Mouse (Mus musculus): Measurements from ENCODE around the gene Ttc34. TPM values are rescaled to one million over a fixed set of nuclear protein-coding genes. Genes with fewer than 3 reads are reported as not detected.
A peak's percentile ranks its signal among the peaks of the same experiment; 100 is the strongest.

Ttc34 gene
- polyA plus RNA-seq, 1 experiment = not detected

GRCm38 (mm10) chr4:154910606-154911522, 73.6 kb downstream of the Ttc34 start:
- Histone ChIP-seq H3K27ac (ENCODE audit: control insufficient read depth, insufficient read depth, low read depth, low read length, poor library complexity) (peak overlapping the region; percentile 80), H3K4me3 (replicated peaks; ENCODE audit: control insufficient read depth, low read depth, low read length) (no peak overlapping the region), H3K4me1 (ENCODE audit: control insufficient read depth, insufficient read depth, low read length) (peaks cover 16% of the 10 kb centered on the region)
- 48% methylated on average over 15 of the region's 15 CpGs for WGBS
- no peak for TF ChIP-seq CTCF (IDR thresholded peaks at IDR 0.05; ENCODE audit: control insufficient read depth, insufficient read depth, low read length)
- 0 out of 2 replicates have a peak, but pooled peaks have one; percentile 33 for TF ChIP-seq POLR2A (IDR thresholded peaks at IDR 0.05; ENCODE audit: borderline replicate concordance, control insufficient read depth, low read depth, low read length)

- no peak for TF ChIP-seq CTCF (IDR thresholded peaks at IDR 0.05; ENCODE audit: control insufficient read depth, insufficient read depth, low read length)
- 0 out of 2 replicates have a peak, but pooled peaks have one; percentile 18 for TF ChIP-seq POLR2A (IDR thresholded peaks at IDR 0.05; ENCODE audit: borderline replicate concordance, control insufficient read depth, low read depth, low read length)
- H3K4me3 ChIP-seq (replicated peaks; ENCODE audit: control insufficient read depth, low read depth, low read length) = no peak overlapping the region
- H3K27ac ChIP-seq (ENCODE audit: control insufficient read depth, insufficient read depth, low read depth, low read length, poor library complexity) = peak overlapping the region; percentile 80
- H3K4me1 ChIP-seq (ENCODE audit: control insufficient read depth, insufficient read depth, low read length) = peaks cover 19% of the 10 kb centered on the region
- WGBS = 40% methylated on average over 2 of the region's 2 CpGs
These were observed 74.4 kb downstream of the Ttc34 start for GRCm38 (mm10) chr4:154911644-154912043.

- H3K4me1 ChIP-seq (ENCODE audit: control insufficient read depth, insufficient read depth, low read length) = peaks cover 16% of the 10 kb centered on the region
These were observed 76.6 kb downstream of the Ttc34 start for GRCm38 (mm10) chr4:154913845-154914244.

GRCm38 (mm10) chr4:154914252-154914651, 77.0 kb downstream of the Ttc34 start:
- H3K4me3 ChIP-seq (replicated peaks; ENCODE audit: control insufficient read depth, low read depth, low read length) = no peak overlapping the region
- H3K4me1 ChIP-seq (ENCODE audit: control insufficient read depth, insufficient read depth, low read length) = peaks cover 16% of the 10 kb centered on the region
- WGBS = 94% methylated on average over 4 of the region's 4 CpGs
- no peak overlapping the region; the same call in 1 of the 2 replicates for H3K27ac ChIP-seq (ENCODE audit: control insufficient read depth, insufficient read depth, low read depth, low read length, poor library complexity)
- TF ChIP-seq POLR2A (IDR thresholded peaks at IDR 0.05; ENCODE audit: borderline replicate concordance, control insufficient read depth, low read depth, low read length) (no peak), CTCF (IDR thresholded peaks at IDR 0.05; ENCODE audit: control insufficient read depth, insufficient read depth, low read length) (no peak)

More at GRCm38 (mm10) chr4:154913845-154914244, 76.6 kb downstream of the Ttc34 start:
- TF ChIP-seq POLR2A (IDR thresholded peaks at IDR 0.05; ENCODE audit: borderline replicate concordance, control insufficient read depth, low read depth, low read length) (no peak), CTCF (IDR thresholded peaks at IDR 0.05; ENCODE audit: control insufficient read depth, insufficient read depth, low read length) (no peak)
- H3K27ac ChIP-seq (ENCODE audit: control insufficient read depth, insufficient read depth, low read depth, low read length, poor library complexity) = no peak overlapping the region; the same call in 1 of the 2 replicates
- no peak overlapping the region for H3K4me3 ChIP-seq (replicated peaks; ENCODE audit: control insufficient read depth, low read depth, low read length)
- WGBS = 85% methylated on average over 3 of the region's 3 CpGs

DNA sequence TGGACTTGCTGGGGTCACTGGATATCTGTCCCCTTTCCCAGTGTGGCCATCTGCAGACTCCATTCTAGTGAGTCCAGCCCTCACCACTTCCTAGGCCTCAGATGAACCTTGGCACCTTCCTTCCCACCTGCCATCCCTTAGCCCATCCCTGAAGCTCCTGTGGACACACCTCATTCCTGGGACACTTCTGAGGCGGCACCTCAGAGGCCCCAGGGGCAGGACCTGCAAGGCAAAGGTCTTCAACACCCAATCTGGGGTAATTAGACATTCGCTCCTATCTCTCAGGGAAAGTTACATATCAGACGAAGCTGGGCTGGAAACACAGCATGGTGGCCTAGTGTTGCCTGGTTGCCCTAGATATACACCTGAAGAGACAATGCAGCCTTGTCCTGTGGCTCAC, 77.4 kb downstream of the Ttc34 start:
- no peak overlapping the region for H3K4me3 ChIP-seq (replicated peaks; ENCODE audit: control insufficient read depth, low read depth, low read length)
- H3K4me1 ChIP-seq (ENCODE audit: control insufficient read depth, insufficient read depth, low read length) = peaks cover 14% of the 10 kb centered on the region
- WGBS = 65% methylated on average over 3 of the region's 3 CpGs
- peak overlapping the region; percentile 25; the same call in 1 of the 2 replicates for H3K27ac ChIP-seq (ENCODE audit: control insufficient read depth, insufficient read depth, low read depth, low read length, poor library complexity)
- TF ChIP-seq POLR2A (IDR thresholded peaks at IDR 0.05; ENCODE audit: borderline replicate concordance, control insufficient read depth, low read depth, low read length) (no peak), CTCF (IDR thresholded peaks at IDR 0.05; ENCODE audit: control insufficient read depth, insufficient read depth, low read length) (no peak)

GRCm38 (mm10) chr4:154915286-154915685, 78.0 kb downstream of the Ttc34 start:
- Histone ChIP-seq H3K4me1 (ENCODE audit: control insufficient read depth, insufficient read depth, low read length) (peaks cover 14% of the 10 kb centered on the region), H3K27ac (ENCODE audit: control insufficient read depth, insufficient read depth, low read depth, low read length, poor library complexity) (peak overlapping the region; percentile 32; the same call in 1 of the 2 replicates), H3K4me3 (replicated peaks; ENCODE audit: control insufficient read depth, low read depth, low read length) (no peak overlapping the region)
- WGBS = 17% methylated on average over 10 of the region's 10 CpGs
- TF ChIP-seq POLR2A (IDR thresholded peaks at IDR 0.05; ENCODE audit: borderline replicate concordance, control insufficient read depth, low read depth, low read length) (no peak), CTCF (IDR thresholded peaks at IDR 0.05; ENCODE audit: control insufficient read depth, insufficient read depth, low read length) (no peak)

DNA sequence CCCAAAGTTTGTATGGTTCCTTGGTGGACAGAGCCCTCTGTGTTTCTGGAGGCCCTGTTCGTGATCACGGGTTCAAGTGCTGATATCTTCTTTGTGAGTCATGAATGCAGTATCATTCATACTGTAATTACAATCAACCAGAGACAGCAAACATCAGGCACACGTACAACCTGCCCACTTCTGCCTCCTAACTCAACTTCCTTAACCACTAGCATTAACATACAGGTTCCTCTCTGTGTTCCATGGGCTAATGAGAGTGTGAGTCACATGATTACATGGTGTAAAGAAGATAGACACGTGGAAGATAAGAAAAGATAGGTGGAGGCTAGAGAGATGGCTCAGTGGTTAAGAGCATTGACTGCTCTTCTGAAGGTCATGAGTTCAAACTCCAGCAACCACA, 79.4 kb downstream of the Ttc34 start:
- no peak overlapping the region for H3K4me3 ChIP-seq (replicated peaks; ENCODE audit: control insufficient read depth, low read depth, low read length)
- H3K27ac ChIP-seq (ENCODE audit: control insufficient read depth, insufficient read depth, low read depth, low read length, poor library complexity) = no peak overlapping the region
- H3K4me1 ChIP-seq (ENCODE audit: control insufficient read depth, insufficient read depth, low read length) = peaks cover 11% of the 10 kb centered on the region
- WGBS = 53% methylated on average over 4 of the region's 4 CpGs
- TF ChIP-seq POLR2A (IDR thresholded peaks at IDR 0.05; ENCODE audit: borderline replicate concordance, control insufficient read depth, low read depth, low read length) (no peak), CTCF (IDR thresholded peaks at IDR 0.05; ENCODE audit: control insufficient read depth, insufficient read depth, low read length) (no peak)

Other genes with a start within 250 kb of the Ttc34 start
- gene Prdm16, start 200.6 kb upstream of the Ttc34 start, polyA plus RNA-seq (2011; ENCODE audit: insufficient read depth, insufficient read length, low replicate concordance, missing spikeins) = 0.54 and 0.70 TPM in 2 replicates
- not detected in 2 replicates for gene Actrt2, start 169.6 kb upstream of the Ttc34 start, polyA plus RNA-seq (2011; ENCODE audit: insufficient read depth, insufficient read length, low replicate concordance, missing spikeins)
- gene Mmel1, start 32.1 kb downstream of the Ttc34 start, polyA plus RNA-seq (2011; ENCODE audit: insufficient read depth, insufficient read length, low replicate concordance, missing spikeins) = 1.1 and 1.4 TPM in 2 replicates
- 16.6 and 32.5 TPM in 2 replicates for gene Fam213b, start 61.7 kb downstream of the Ttc34 start, polyA plus RNA-seq (2011; ENCODE audit: insufficient read depth, insufficient read length, low replicate concordance, missing spikeins)
- gene Tnfrsf14, start 91.1 kb downstream of the Ttc34 start, polyA plus RNA-seq (2011; ENCODE audit: insufficient read depth, insufficient read length, low replicate concordance, missing spikeins) = 155 and 183 TPM in 2 replicates
- gene Hes5, start 123.5 kb downstream of the Ttc34 start, polyA plus RNA-seq (2011; ENCODE audit: insufficient read depth, insufficient read length, low replicate concordance, missing spikeins) = not detected in 2 replicates
- gene Pank4, start 126.7 kb downstream of the Ttc34 start, polyA plus RNA-seq (2011; ENCODE audit: insufficient read depth, insufficient read length, low replicate concordance, missing spikeins) = 29.7 and 30.3 TPM in 2 replicates
- not detected in 2 replicates for gene Plch2, start 219.3 kb downstream of the Ttc34 start, polyA plus RNA-seq (2011; ENCODE audit: insufficient read depth, insufficient read length, low replicate concordance, missing spikeins)
- gene Pex10, start 229.6 kb downstream of the Ttc34 start, polyA plus RNA-seq (2011; ENCODE audit: insufficient read depth, insufficient read length, low replicate concordance, missing spikeins) = 3.4 and 12.1 TPM in 2 replicates
- 41.1 and 55.8 TPM in 2 replicates for gene Rer1, start 248.9 kb downstream of the Ttc34 start, polyA plus RNA-seq (2011; ENCODE audit: insufficient read depth, insufficient read length, low replicate concordance, missing spikeins)
- gene Morn1, start 249.1 kb downstream of the Ttc34 start, polyA plus RNA-seq (2011; ENCODE audit: insufficient read depth, insufficient read length, low replicate concordance, missing spikeins) = 2.0 and 6.5 TPM in 2 replicates